Mouse (Mus musculus): ENCODE results near the gene 6330409D20Rik.

Gene 6330409D20Rik

GRCm38 (mm10) chr2:32722581-32722980 lies 18.2 kb downstream of the 6330409D20Rik start:
- no peak for DNase-seq (ENCODE audit: low spot score)

- DNase-seq (ENCODE audit: low spot score): no peak
Observed at GRCm38 (mm10) chr2:32722046-32722445, 18.8 kb downstream of the 6330409D20Rik start.

GRCm38 (mm10) chr2:32720681-32721229 lies 20.1 kb downstream of the 6330409D20Rik start, which contains the start of gene Sh2d3c:
Sh2d3c (plus strand) TSS chr2:32721055.
- no peak for DNase-seq (ENCODE audit: low spot score)

GRCm38 (mm10) chr2:32720053-32720452 lies 20.8 kb downstream of the 6330409D20Rik start:
- DNase-seq (ENCODE audit: low spot score): no peak

GRCm38 (mm10) chr2:32718761-32719160 lies 22.1 kb downstream of the 6330409D20Rik start:
- no peak for DNase-seq (ENCODE audit: low spot score)

GRCm38 (mm10) chr2:32714987-32715425 lies 25.8 kb downstream of the 6330409D20Rik start:
- DNase-seq (ENCODE audit: low spot score): no peak

- DNase-seq (ENCODE audit: low spot score): no peak
Observed at GRCm38 (mm10) chr2:32714117-32714986, 26.5 kb downstream of the 6330409D20Rik start.

- DNase-seq (ENCODE audit: low spot score): peak; percentile 69
Observed at GRCm38 (mm10) chr2:32712934-32713817, 27.6 kb downstream of the 6330409D20Rik start, which contains the start of gene Cdk9. Cdk9 (minus strand) TSS chr2:32713076.

- peak; percentile 76 for DNase-seq (ENCODE audit: low spot score)
Observed at GRCm38 (mm10) chr2:32712586-32712933, 28.3 kb downstream of the 6330409D20Rik start.

- DNase-seq (ENCODE audit: low spot score): peak; percentile 30
Observed at GRCm38 (mm10) chr2:32712108-32712551, 28.7 kb downstream of the 6330409D20Rik start.

- DNase-seq (ENCODE audit: low spot score): no peak
Observed at GRCm38 (mm10) chr2:32711301-32712056, 29.3 kb downstream of the 6330409D20Rik start.

- DNase-seq (ENCODE audit: low spot score): no peak
Observed at GRCm38 (mm10) chr2:32710425-32710824, 30.4 kb downstream of the 6330409D20Rik start.

- no peak for DNase-seq (ENCODE audit: low spot score)
Observed at GRCm38 (mm10) chr2:32709521-32710137, 31.2 kb downstream of the 6330409D20Rik start.

GRCm38 (mm10) chr2:32708643-32709042 lies 32.2 kb downstream of the 6330409D20Rik start:
- no peak for DNase-seq (ENCODE audit: low spot score)

GRCm38 (mm10) chr2:32706971-32707370 lies 33.8 kb downstream of the 6330409D20Rik start:
- no peak for DNase-seq (ENCODE audit: low spot score)

GRCm38 (mm10) chr2:32705018-32705417 lies 35.8 kb downstream of the 6330409D20Rik start:
- DNase-seq (ENCODE audit: low spot score): no peak

- no peak for DNase-seq (ENCODE audit: low spot score)
Observed at GRCm38 (mm10) chr2:32704021-32704421, 36.8 kb downstream of the 6330409D20Rik start, which contains the start of gene Fpgs. Fpgs (minus strand) TSS chr2:32704145.

- no peak for DNase-seq (ENCODE audit: low spot score)
Observed at GRCm38 (mm10) chr2:32703046-32703445, 37.8 kb downstream of the 6330409D20Rik start.

- DNase-seq (ENCODE audit: low spot score): no peak
Observed at GRCm38 (mm10) chr2:32700966-32701743, 39.7 kb downstream of the 6330409D20Rik start.

- no peak for DNase-seq (ENCODE audit: low spot score)
Observed at GRCm38 (mm10) chr2:32699680-32700079, 41.1 kb downstream of the 6330409D20Rik start.

All from urinary bladder, postnatal 10 days (tissue).